Mouse (Mus musculus): ENCODE results near the gene Slc25a42. TPM values are rescaled to one million over a fixed set of nuclear protein-coding genes. Genes with fewer than 3 reads are reported as not detected.
"Not testable (repeated sequence)": the region's sequence is repeated elsewhere in the genome, so short reads cannot be mapped to it uniquely, and the experiment has no call there.

The Slc25a42 gene
- polyA plus RNA-seq, 1 experiment from 2014 or later: 5.4 TPM

- no peak overlapping the region for H3K27ac ChIP-seq
- no peaks in the 10 kb centered on the region for H3K27me3 ChIP-seq
- no peaks in the 10 kb centered on the region for H3K9me3 ChIP-seq
- 92% methylated on average over 9 of the region's 9 CpGs for WGBS
- H3K4me2 ChIP-seq: no peak overlapping the region
- H3K9ac ChIP-seq: no peak overlapping the region
- no peak for ATAC-seq (ENCODE audit: low FRiP score)
- no peak overlapping the region for H3K4me3 ChIP-seq
- H3K36me3 ChIP-seq: peaks cover 42% of the 10 kb centered on the region
- peaks cover 37% of the 10 kb centered on the region for H3K4me1 ChIP-seq (replicated peaks)
Observed at GRCm38 (mm10) chr8:70230837-70231236, 18.7 kb upstream of the Slc25a42 start.

- no peaks in the 10 kb centered on the region for H3K27me3 ChIP-seq
- peaks cover 19% of the 10 kb centered on the region; the same call in 1 of the 2 replicates for H3K4me1 ChIP-seq (replicated peaks)
- peaks cover 71% of the 10 kb centered on the region for H3K36me3 ChIP-seq
- H3K27ac ChIP-seq: peak overlapping the region; percentile 36; the same call in 1 of the 2 replicates
- H3K4me2 ChIP-seq: no peak overlapping the region
- no peak overlapping the region for H3K9ac ChIP-seq
- WGBS: 26% methylated on average over 4 of the region's 4 CpGs
- no peak overlapping the region for H3K4me3 ChIP-seq
- ATAC-seq (ENCODE audit: low FRiP score): no peak
- no peaks in the 10 kb centered on the region for H3K9me3 ChIP-seq
Observed at GRCm38 (mm10) chr8:70227997-70228396, 15.9 kb upstream of the Slc25a42 start.

- no peak for ATAC-seq (ENCODE audit: low FRiP score)
- Histone ChIP-seq H3K4me1 (replicated peaks) (peaks cover 14% of the 10 kb centered on the region), H3K9ac (no peak overlapping the region), H3K27ac (no peak overlapping the region), H3K4me2 (no peak overlapping the region), H3K4me3 (no peak overlapping the region), H3K27me3 (0 out of 2 replicates have a peak, but pooled peaks cover 4% of the 10 kb centered on the region), H3K36me3 (peaks cover 72% of the 10 kb centered on the region), H3K9me3 (no peaks in the 10 kb centered on the region)
- 53% methylated on average over 6 of the region's 6 CpGs for WGBS
Observed at GRCm38 (mm10) chr8:70223341-70223740, 11.2 kb upstream of the Slc25a42 start.

GRCm38 (mm10) chr8:70222041-70222440, 9.9 kb upstream of the Slc25a42 start:
- WGBS: 92% methylated on average over 12 of the region's 12 CpGs
- no peak overlapping the region for H3K27ac ChIP-seq
- no peaks in the 10 kb centered on the region for H3K9me3 ChIP-seq
- no peak overlapping the region for H3K4me3 ChIP-seq
- H3K4me2 ChIP-seq: no peak overlapping the region
- H3K27me3 ChIP-seq: 0 out of 2 replicates have a peak, but pooled peaks cover 4% of the 10 kb centered on the region
- H3K9ac ChIP-seq: no peak overlapping the region
- H3K36me3 ChIP-seq: peaks cover 62% of the 10 kb centered on the region
- peaks cover 7% of the 10 kb centered on the region for H3K4me1 ChIP-seq (replicated peaks)
- ATAC-seq (ENCODE audit: low FRiP score): no peak

GRCm38 (mm10) chr8:70220911-70221310, 8.8 kb upstream of the Slc25a42 start:
- WGBS: 91% methylated on average over 3 of the region's 3 CpGs
- peaks cover 7% of the 10 kb centered on the region for H3K4me1 ChIP-seq (replicated peaks)
- H3K27me3 ChIP-seq: 0 out of 2 replicates have a peak, but pooled peaks cover 4% of the 10 kb centered on the region
- 0 out of 2 replicates have a peak overlapping the region, but pooled peaks have one; percentile 13 for H3K9ac ChIP-seq
- no peak overlapping the region for H3K27ac ChIP-seq
- no peak for ATAC-seq (ENCODE audit: low FRiP score)
- H3K4me3 ChIP-seq: no peak overlapping the region
- H3K9me3 ChIP-seq: no peaks in the 10 kb centered on the region
- H3K4me2 ChIP-seq: no peak overlapping the region
- H3K36me3 ChIP-seq: peaks cover 58% of the 10 kb centered on the region

- Histone ChIP-seq H3K4me2 (no peak overlapping the region), H3K9me3 (no peaks in the 10 kb centered on the region), H3K27ac (no peak overlapping the region), H3K27me3 (0 out of 2 replicates have a peak, but pooled peaks cover 8% of the 10 kb centered on the region), H3K9ac (0 out of 2 replicates have a peak overlapping the region, but pooled peaks have one; percentile 13), H3K4me3 (no peak overlapping the region), H3K4me1 (replicated peaks) (peaks cover 7% of the 10 kb centered on the region), H3K36me3 (peaks cover 53% of the 10 kb centered on the region)
- no peak for ATAC-seq (ENCODE audit: low FRiP score)
- 81% methylated on average over 8 of the region's 8 CpGs for whole genome bisulfite sequencing
Observed at GRCm38 (mm10) chr8:70220236-70220840, 8.2 kb upstream of the Slc25a42 start.

- no peaks in the 10 kb centered on the region for H3K9me3 ChIP-seq
- peaks cover 41% of the 10 kb centered on the region for H3K36me3 ChIP-seq
- H3K27me3 ChIP-seq: 0 out of 2 replicates have a peak, but pooled peaks cover 11% of the 10 kb centered on the region
- H3K4me1 ChIP-seq (replicated peaks): peaks cover 7% of the 10 kb centered on the region
- no peak overlapping the region for H3K27ac ChIP-seq
- no peak overlapping the region for H3K4me3 ChIP-seq
- WGBS: 64% methylated on average over 5 of the region's 5 CpGs
- H3K9ac ChIP-seq: peak overlapping the region; percentile 13; the same call in 1 of the 2 replicates
- no peak for ATAC-seq (ENCODE audit: low FRiP score)
- no peak overlapping the region for H3K4me2 ChIP-seq
Observed at GRCm38 (mm10) chr8:70219107-70219684, 7.1 kb upstream of the Slc25a42 start.

GRCm38 (mm10) chr8:70217441-70217840, 5.3 kb upstream of the Slc25a42 start:
- peaks cover 12% of the 10 kb centered on the region for H3K4me1 ChIP-seq (replicated peaks)
- H3K9me3 ChIP-seq: no peaks in the 10 kb centered on the region
- H3K4me3 ChIP-seq: no peak overlapping the region
- H3K27ac ChIP-seq: no peak overlapping the region
- no peak for ATAC-seq (ENCODE audit: low FRiP score)
- peaks cover 24% of the 10 kb centered on the region for H3K36me3 ChIP-seq
- H3K4me2 ChIP-seq: no peak overlapping the region
- no peak overlapping the region for H3K9ac ChIP-seq
- H3K27me3 ChIP-seq: 0 out of 2 replicates have a peak, but pooled peaks cover 11% of the 10 kb centered on the region

GRCm38 (mm10) chr8:70216566-70216965, 4.5 kb upstream of the Slc25a42 start:
- Histone ChIP-seq H3K27ac (no peak overlapping the region), H3K27me3 (0 out of 2 replicates have a peak, but pooled peaks cover 11% of the 10 kb centered on the region), H3K4me3 (no peak overlapping the region), H3K36me3 (peaks cover 15% of the 10 kb centered on the region), H3K4me2 (no peak overlapping the region), H3K9ac (no peak overlapping the region), H3K9me3 (no peaks in the 10 kb centered on the region), H3K4me1 (replicated peaks) (peaks cover 14% of the 10 kb centered on the region)
- 80% methylated on average over 1 of the region's 1 CpGs for WGBS
- no peak for ATAC-seq (ENCODE audit: low FRiP score)

- WGBS: 81% methylated on average over 3 of the region's 3 CpGs
Observed at GRCm38 (mm10) chr8:70216161-70216560, 4.1 kb upstream of the Slc25a42 start.

GRCm38 (mm10) chr8:70215092-70215491, 3.0 kb upstream of the Slc25a42 start:
- no peak for ATAC-seq (ENCODE audit: low FRiP score)
- Histone ChIP-seq H3K4me2 (no peak overlapping the region), H3K9ac (no peak overlapping the region), H3K4me1 (replicated peaks) (peaks cover 20% of the 10 kb centered on the region), H3K27ac (no peak overlapping the region), H3K27me3 (peaks cover 23% of the 10 kb centered on the region), H3K9me3 (no peaks in the 10 kb centered on the region), H3K4me3 (no peak overlapping the region), H3K36me3 (peaks cover under 1% of the 10 kb centered on the region; the same call in 1 of the 2 replicates)
- 77% methylated on average over 5 of the region's 5 CpGs for whole genome bisulfite sequencing

More at GRCm38 (mm10) chr8:70216161-70216560, 4.1 kb upstream of the Slc25a42 start:
- H3K9ac ChIP-seq; H3K4me2 ChIP-seq; H3K4me3 ChIP-seq; ATAC-seq (ENCODE audit: low FRiP score); H3K27ac ChIP-seq; H3K9me3 ChIP-seq: not testable (repeated sequence)
- Histone ChIP-seq H3K36me3 (peaks cover 11% of the 10 kb centered on the region), H3K27me3 (peaks cover 12% of the 10 kb centered on the region), H3K4me1 (replicated peaks) (peaks cover 18% of the 10 kb centered on the region)

- Histone ChIP-seq H3K27me3 (peaks cover 30% of the 10 kb centered on the region), H3K4me1 (replicated peaks) (peaks cover 17% of the 10 kb centered on the region), H3K36me3 (no peaks in the 10 kb centered on the region), H3K9me3 (no peaks in the 10 kb centered on the region), H3K27ac (no peak overlapping the region), H3K4me3 (no peak overlapping the region), H3K9ac (no peak overlapping the region), H3K4me2 (no peak overlapping the region)
- WGBS: 67% methylated on average over 3 of the region's 3 CpGs
- no peak for ATAC-seq (ENCODE audit: low FRiP score)
Observed at GRCm38 (mm10) chr8:70214411-70214810, 2.3 kb upstream of the Slc25a42 start.
